Mouse (Mus musculus) stomach, postnatal 0 days (tissue): Measurements from ENCODE around the gene Snx11. TPM values are rescaled to one million over a fixed set of nuclear protein-coding genes. Genes with fewer than 3 reads are reported as not detected.

ENCODE experiments used
- ATAC-seq: fragments of 200-750 bp; cut with Nextera tagmentation; 2 replicates; pipeline ENCODE4 v1.8.0; 2017; ENCODE audit not compliant: low FRiP score, low TSS enrichment
- DNase-seq: peaks from one replicate; pipeline ENCODE4 v3.0.0-alpha.2; 2016; ENCODE audit warnings: low spot score
- H3K27ac ChIP-seq: fragments of 300-500 bp; sonication (generic); replicated peaks from 2 replicates; pipeline ENCODE4 v1.5.1; 2014; ENCODE audit warnings: mild to moderate bottlenecking, control low read depth
- H3K27me3 ChIP-seq: fragments of 300-500 bp; sonication (generic); 2 replicates; pipeline ENCODE4 v1.6.1; 2014; ENCODE audit warnings: low read length; ENCODE audit not compliant: control insufficient read depth, insufficient read depth
- H3K36me3 ChIP-seq: fragments of 300-500 bp; sonication (generic); 2 replicates; pipeline ENCODE4 v1.6.1; 2014; ENCODE audit warnings: low read length, mixed read lengths; ENCODE audit not compliant: control insufficient read depth, insufficient read depth
- H3K4me1 ChIP-seq: fragments of 300-500 bp; sonication (generic); replicated peaks from 2 replicates; pipeline ENCODE4 v1.6.1; 2014; ENCODE audit warnings: antibody characterized with exemption; ENCODE audit not compliant: control insufficient read depth, insufficient read depth
- H3K4me2 ChIP-seq: fragments of 300-500 bp; sonication (generic); replicated peaks from 2 replicates; pipeline ENCODE4 v1.6.1; 2014; ENCODE audit warnings: low read depth, mild to moderate bottlenecking, control low read depth, moderate library complexity
- H3K4me3 ChIP-seq: fragments of 300-500 bp; sonication (generic); 2 replicates; pipeline ENCODE4 v1.5.1; 2014; ENCODE audit warnings: low read depth, low read length, control low read depth
- H3K9ac ChIP-seq: fragments of 300-500 bp; sonication (generic); 2 replicates; pipeline ENCODE4 v1.6.1; 2014; ENCODE audit warnings: mild to moderate bottlenecking, low read length, control low read depth, mixed read lengths
- H3K9me3 ChIP-seq: fragments of 300-500 bp; sonication (generic); 2 replicates; pipeline ENCODE4 v1.6.1; 2016; ENCODE audit warnings: low read length; ENCODE audit not compliant: control insufficient read depth
- CTCF ChIP-seq: IDR thresholded peaks from 2 replicates; pipeline ENCODE4 v1.5.1; 2016; ENCODE audit warnings: antibody characterized with exemption, low read depth, mild to moderate bottlenecking, moderate library complexity
- EP300 ChIP-seq: optimal IDR thresholded peaks from 2 replicates; pipeline ENCODE3; 2016; ENCODE audit warnings: antibody characterized with exemption
- WGBS: fragments of 180-500 bp; shearing (Covaris S2); extraction: QIAGEN DNeasy Blood & Tissue Kit; methylation state at CpG from one replicate; pipeline ENCODE4 v1.1.7; 2014; 5-methylcytosine and 5-hydroxymethylcytosine counted together
- polyA plus RNA-seq: library from polyadenylated mRNA; unstranded; fragments of >200 nt; fragmentation: Nextera tagmentation; extraction: Ambion mirVana; gene quantifications from 2 replicates; pipeline ENCODE4 v1.2.1, GENCODE M21; 2015

Snx11 gene
- polyA plus RNA-seq, 1 experiment from 2014 or later, result 17.6 TPM

GRCm38 (mm10) chr11:96736361-96736760 is 41.0 kb downstream of the Snx11 start:
- peak overlapping the region; percentile 34 for H3K4me2 ChIP-seq
- TF ChIP-seq EP300, result no peak
- TF ChIP-seq CTCF, result no peak
- H3K27me3 ChIP-seq, result no peaks in the 10 kb centered on the region
- ATAC-seq (no peak), DNase-seq (no peak)
- H3K27ac ChIP-seq, result no peak overlapping the region
- H3K4me1 ChIP-seq, result no peaks in the 10 kb centered on the region
- H3K9ac ChIP-seq, result no peak overlapping the region
- WGBS, result 29% methylated on average over 11 of the region's 11 CpGs
- H3K4me3 ChIP-seq, result peak overlapping the region; percentile 4; the same call in 1 of the 2 replicates
- no peaks in the 10 kb centered on the region for H3K36me3 ChIP-seq
- H3K9me3 ChIP-seq, result no peaks in the 10 kb centered on the region

DNA sequence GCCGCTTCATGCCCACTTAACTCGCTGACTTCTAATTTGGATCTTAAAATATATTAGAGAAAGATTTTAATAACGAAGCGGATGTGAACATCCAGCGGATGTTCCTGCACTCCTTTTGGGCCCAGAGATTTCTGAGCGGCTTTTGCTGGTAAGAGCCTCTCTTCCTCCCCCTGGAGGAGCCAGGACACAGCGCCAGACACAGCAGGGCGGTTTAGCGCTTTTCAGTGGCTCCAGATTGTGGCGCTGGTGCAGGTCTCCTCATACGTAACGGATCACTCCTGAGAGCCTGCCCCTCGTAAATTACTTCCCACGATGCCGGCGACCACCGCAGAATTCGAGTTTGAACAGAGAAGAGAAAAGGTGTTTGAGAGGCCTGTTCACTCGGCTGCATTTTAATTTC is 41.5 kb downstream of the Snx11 start:
- ATAC-seq (0 out of 2 replicates have a peak, but pooled peaks have one; percentile 59), DNase-seq (peak; percentile 57)
- no peaks in the 10 kb centered on the region for H3K4me1 ChIP-seq
- H3K9ac ChIP-seq, result 0 out of 2 replicates have a peak overlapping the region, but pooled peaks have one; percentile 41
- no peaks in the 10 kb centered on the region for H3K9me3 ChIP-seq
- 7% methylated on average over 19 of the region's 19 CpGs for WGBS
- no peaks in the 10 kb centered on the region for H3K36me3 ChIP-seq
- peak overlapping the region; percentile 4; the same call in 1 of the 2 replicates for H3K4me3 ChIP-seq
- no peak for TF ChIP-seq EP300
- peak; percentile 73 for TF ChIP-seq CTCF
- no peaks in the 10 kb centered on the region for H3K27me3 ChIP-seq
- no peak overlapping the region for H3K27ac ChIP-seq
- H3K4me2 ChIP-seq, result peak overlapping the region; percentile 34

GRCm38 (mm10) chr11:96732657-96733056 is 44.7 kb downstream of the Snx11 start:
- 41% methylated on average over 4 of the region's 4 CpGs for WGBS
- Histone ChIP-seq H3K36me3 (no peaks in the 10 kb centered on the region), H3K4me3 (no peak overlapping the region), H3K4me2 (no peak overlapping the region), H3K27ac (no peak overlapping the region), H3K9me3 (no peaks in the 10 kb centered on the region), H3K9ac (no peak overlapping the region), H3K4me1 (no peaks in the 10 kb centered on the region), H3K27me3 (no peaks in the 10 kb centered on the region)
- DNase-seq (peak; percentile 44), ATAC-seq (peak; percentile 61; the same call in 1 of the 2 replicates)
- no peak for TF ChIP-seq EP300
- TF ChIP-seq CTCF, result no peak

DNA sequence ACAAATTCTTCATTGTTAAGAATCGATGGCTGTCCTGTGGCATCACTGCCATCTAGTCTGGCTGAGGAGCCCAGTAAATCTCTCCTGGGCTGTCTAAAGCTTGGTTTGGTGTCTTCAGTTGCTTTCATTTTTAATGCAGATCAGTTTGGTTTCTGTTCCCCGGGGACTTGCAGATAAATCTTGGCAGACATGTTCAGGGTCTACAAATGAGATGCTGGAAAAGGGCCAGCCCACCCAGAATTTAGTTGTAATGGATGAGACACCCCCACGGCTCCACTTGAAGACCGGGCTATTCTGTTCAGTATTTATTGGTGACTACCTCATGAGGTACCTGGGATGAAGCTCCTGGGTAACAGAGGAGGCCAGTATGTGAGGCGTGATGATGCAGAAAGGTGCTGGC is 47.0 kb downstream of the Snx11 start:
- WGBS, result 63% methylated on average over 5 of the region's 5 CpGs
- H3K27me3 ChIP-seq, result no peaks in the 10 kb centered on the region
- H3K27ac ChIP-seq, result no peak overlapping the region
- H3K4me2 ChIP-seq, result no peak overlapping the region
- H3K4me1 ChIP-seq, result no peaks in the 10 kb centered on the region
- no peak for TF ChIP-seq CTCF
- no peaks in the 10 kb centered on the region for H3K36me3 ChIP-seq
- no peak for DNase-seq
- no peak overlapping the region for H3K9ac ChIP-seq
- no peaks in the 10 kb centered on the region for H3K9me3 ChIP-seq
- no peak overlapping the region for H3K4me3 ChIP-seq
- ATAC-seq, result no peak

- 32% methylated on average over 9 of the region's 9 CpGs for WGBS
- no peak for ATAC-seq
- Histone ChIP-seq H3K4me1 (no peaks in the 10 kb centered on the region), H3K27me3 (no peaks in the 10 kb centered on the region), H3K27ac (no peak overlapping the region), H3K4me2 (no peak overlapping the region), H3K9ac (no peak overlapping the region), H3K36me3 (no peaks in the 10 kb centered on the region), H3K4me3 (no peak overlapping the region), H3K9me3 (no peaks in the 10 kb centered on the region)
- TF ChIP-seq EP300, result no peak
- peak; percentile 51 for TF ChIP-seq CTCF
- DNase-seq, result no peak
These were observed 47.9 kb downstream of the Snx11 start for GRCm38 (mm10) chr11:96729462-96729861.

- DNase-seq (no peak), ATAC-seq (no peak)
- Histone ChIP-seq H3K27me3 (no peaks in the 10 kb centered on the region), H3K27ac (no peak overlapping the region), H3K4me1 (no peaks in the 10 kb centered on the region), H3K9me3 (no peaks in the 10 kb centered on the region), H3K4me2 (no peak overlapping the region), H3K4me3 (no peak overlapping the region), H3K9ac (no peak overlapping the region), H3K36me3 (no peaks in the 10 kb centered on the region)
- 87% methylated on average over 2 of the region's 2 CpGs for WGBS
- no peak for TF ChIP-seq CTCF
- no peak for TF ChIP-seq EP300
These were observed 48.8 kb downstream of the Snx11 start for GRCm38 (mm10) chr11:96728577-96728976.
